Mouse (Mus musculus): Measurements from ENCODE around the gene Ror1. TPM values are rescaled to one million over a fixed set of nuclear protein-coding genes. Genes with fewer than 3 reads are reported as not detected.

The Ror1 gene
- polyA plus RNA-seq, 1 experiment from 2014 or later: 1.6 TPM

DNA sequence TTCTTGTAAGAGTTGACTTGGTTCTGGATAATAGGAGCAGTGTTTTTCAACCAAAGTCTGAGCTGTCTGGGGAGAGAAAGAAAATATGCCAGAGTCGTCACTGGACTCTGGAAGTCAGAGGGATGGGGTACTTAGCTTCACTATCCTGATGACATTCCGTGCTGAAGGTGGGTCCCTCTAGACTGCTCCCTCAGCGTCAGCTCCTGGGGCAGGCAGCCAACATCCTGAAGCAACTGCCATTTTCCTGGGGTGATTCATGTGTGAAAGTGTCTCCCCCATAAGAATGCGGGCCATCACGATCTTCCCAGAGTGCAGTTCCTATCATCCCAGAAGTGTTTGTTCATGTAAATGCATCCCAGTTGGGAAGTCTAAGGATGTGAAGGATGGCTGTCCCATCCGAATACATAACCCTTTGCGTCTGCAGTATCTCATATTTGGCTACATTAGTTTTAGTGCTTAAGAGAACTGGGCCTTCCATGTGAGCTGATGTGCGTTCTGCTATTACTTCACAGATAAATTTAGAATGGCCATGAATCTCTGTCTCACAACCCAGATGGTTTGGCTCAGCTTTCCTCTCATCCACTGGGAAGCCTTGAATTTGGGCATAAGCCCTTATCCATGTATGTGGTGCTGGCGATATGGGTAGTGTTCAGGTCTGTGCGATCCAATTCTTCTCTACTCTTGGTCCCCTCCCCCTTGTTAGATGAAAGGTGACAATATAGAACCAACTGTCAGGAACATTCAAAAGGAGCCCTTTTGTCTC is 216.4 kb downstream of the Ror1 start:
- Histone ChIP-seq H3K27me3 (no peaks in the 10 kb centered on the region), H3K4me1 (replicated peaks) (no peaks in the 10 kb centered on the region), H3K36me3 (no peaks in the 10 kb centered on the region), H3K4me2 (no peak overlapping the region), H3K9ac (no peak overlapping the region), H3K27ac (replicated peaks) (no peak overlapping the region), H3K4me3 (no peak overlapping the region), H3K9me3 (no peaks in the 10 kb centered on the region)
- no peak for ATAC-seq (ENCODE audit: low FRiP score, low read depth)
- 85% methylated on average over 10 of the region's 10 CpGs for WGBS

- WGBS: 45% methylated on average over 1 of the region's 1 CpGs
- no peak overlapping the region for H3K4me3 ChIP-seq
- H3K27me3 ChIP-seq: no peaks in the 10 kb centered on the region
- no peaks in the 10 kb centered on the region for H3K4me1 ChIP-seq (replicated peaks)
- no peak for ATAC-seq (ENCODE audit: low FRiP score, low read depth)
- no peaks in the 10 kb centered on the region for H3K36me3 ChIP-seq
- H3K27ac ChIP-seq (replicated peaks): no peak overlapping the region
- no peaks in the 10 kb centered on the region for H3K9me3 ChIP-seq
- H3K9ac ChIP-seq: no peak overlapping the region
- H3K4me2 ChIP-seq: no peak overlapping the region
Measured at GRCm38 (mm10) chr4:100315066-100315465, 219.5 kb downstream of the Ror1 start.

DNA sequence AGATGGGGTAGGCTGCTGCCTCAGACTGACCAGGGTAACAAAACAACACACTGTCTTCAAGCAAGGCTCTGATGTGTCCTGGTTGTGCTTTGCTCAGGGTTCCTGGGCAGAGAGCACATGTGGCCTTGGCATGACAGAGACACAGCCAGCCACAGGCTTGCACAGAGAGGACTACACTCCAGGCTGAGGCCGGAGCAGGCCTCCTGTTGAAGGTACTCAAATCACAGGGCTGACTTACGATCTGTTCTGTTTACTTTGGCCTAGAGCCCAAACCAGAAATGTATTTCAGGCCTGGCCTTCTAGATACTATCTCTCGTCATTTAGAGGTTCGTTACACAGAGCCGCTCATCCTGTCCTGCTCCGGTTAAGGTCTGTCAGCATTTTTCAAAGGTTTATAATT is 226.2 kb downstream of the Ror1 start:
- WGBS: 61% methylated on average over 6 of the region's 6 CpGs

GRCm38 (mm10) chr4:100324719-100325515 is 229.3 kb downstream of the Ror1 start:
- ATAC-seq (ENCODE audit: low FRiP score, low read depth): no peak
- WGBS: 82% methylated on average over 14 of the region's 14 CpGs
- H3K4me1 ChIP-seq (replicated peaks): no peaks in the 10 kb centered on the region
- H3K27ac ChIP-seq (replicated peaks): no peak overlapping the region
- H3K9me3 ChIP-seq: no peaks in the 10 kb centered on the region
- H3K36me3 ChIP-seq: no peaks in the 10 kb centered on the region
- no peak overlapping the region for H3K4me3 ChIP-seq
- H3K27me3 ChIP-seq: no peaks in the 10 kb centered on the region
- H3K9ac ChIP-seq: no peak overlapping the region
- no peak overlapping the region for H3K4me2 ChIP-seq

More for the DNA sequence above, 226.2 kb downstream of the Ror1 start:
- Histone ChIP-seq H3K4me1 (replicated peaks) (no peaks in the 10 kb centered on the region), H3K36me3 (no peaks in the 10 kb centered on the region), H3K9ac (no peak overlapping the region), H3K27ac (replicated peaks) (no peak overlapping the region), H3K9me3 (no peaks in the 10 kb centered on the region), H3K4me3 (no peak overlapping the region), H3K4me2 (no peak overlapping the region), H3K27me3 (no peaks in the 10 kb centered on the region)
- no peak for ATAC-seq (ENCODE audit: low FRiP score, low read depth)

GRCm38 (mm10) chr4:100328361-100328970 is 232.9 kb downstream of the Ror1 start:
- H3K36me3 ChIP-seq: no peaks in the 10 kb centered on the region
- 36% methylated on average over 4 of the region's 4 CpGs for WGBS
- no peak for ATAC-seq (ENCODE audit: low FRiP score, low read depth)
- H3K4me1 ChIP-seq (replicated peaks): no peaks in the 10 kb centered on the region
- no peak overlapping the region for H3K4me2 ChIP-seq
- H3K27ac ChIP-seq (replicated peaks): no peak overlapping the region
- H3K9me3 ChIP-seq: no peaks in the 10 kb centered on the region
- no peak overlapping the region for H3K4me3 ChIP-seq
- H3K9ac ChIP-seq: no peak overlapping the region
- H3K27me3 ChIP-seq: no peaks in the 10 kb centered on the region

GRCm38 (mm10) chr4:100335168-100335567 is 239.6 kb downstream of the Ror1 start:
- H3K9ac ChIP-seq: no peak overlapping the region
- no peak overlapping the region for H3K4me3 ChIP-seq
- no peaks in the 10 kb centered on the region for H3K36me3 ChIP-seq
- 0 out of 2 replicates have a peak, but pooled peaks cover 2% of the 10 kb centered on the region for H3K4me1 ChIP-seq (replicated peaks)
- no peak for ATAC-seq (ENCODE audit: low FRiP score, low read depth)
- no peak overlapping the region for H3K27ac ChIP-seq (replicated peaks)
- H3K27me3 ChIP-seq: no peaks in the 10 kb centered on the region
- H3K4me2 ChIP-seq: no peak overlapping the region
- WGBS: 74% methylated on average over 2 of the region's 2 CpGs
- H3K9me3 ChIP-seq: no peaks in the 10 kb centered on the region

- H3K27me3 ChIP-seq: no peaks in the 10 kb centered on the region
- WGBS: 83% methylated on average over 3 of the region's 3 CpGs
- H3K4me1 ChIP-seq (replicated peaks): no peaks in the 10 kb centered on the region
- no peak overlapping the region for H3K4me2 ChIP-seq
- H3K36me3 ChIP-seq: no peaks in the 10 kb centered on the region
- no peak overlapping the region for H3K9ac ChIP-seq
- ATAC-seq (ENCODE audit: low FRiP score, low read depth): no peak
- H3K9me3 ChIP-seq: no peaks in the 10 kb centered on the region
- H3K4me3 ChIP-seq: no peak overlapping the region
- H3K27ac ChIP-seq (replicated peaks): no peak overlapping the region
Measured at GRCm38 (mm10) chr4:100347791-100348190, 252.2 kb downstream of the Ror1 start.

- no peaks in the 10 kb centered on the region for H3K36me3 ChIP-seq
- ATAC-seq (ENCODE audit: low FRiP score, low read depth): no peak
- no peaks in the 10 kb centered on the region for H3K9me3 ChIP-seq
- no peak overlapping the region for H3K9ac ChIP-seq
- no peaks in the 10 kb centered on the region for H3K27me3 ChIP-seq
- no peak overlapping the region for H3K4me3 ChIP-seq
- WGBS: 88% methylated on average over 7 of the region's 7 CpGs
- H3K4me1 ChIP-seq (replicated peaks): no peaks in the 10 kb centered on the region
- no peak overlapping the region for H3K4me2 ChIP-seq
- no peak overlapping the region for H3K27ac ChIP-seq (replicated peaks)
Measured at GRCm38 (mm10) chr4:100350106-100350795, 254.7 kb downstream of the Ror1 start.

DNA sequence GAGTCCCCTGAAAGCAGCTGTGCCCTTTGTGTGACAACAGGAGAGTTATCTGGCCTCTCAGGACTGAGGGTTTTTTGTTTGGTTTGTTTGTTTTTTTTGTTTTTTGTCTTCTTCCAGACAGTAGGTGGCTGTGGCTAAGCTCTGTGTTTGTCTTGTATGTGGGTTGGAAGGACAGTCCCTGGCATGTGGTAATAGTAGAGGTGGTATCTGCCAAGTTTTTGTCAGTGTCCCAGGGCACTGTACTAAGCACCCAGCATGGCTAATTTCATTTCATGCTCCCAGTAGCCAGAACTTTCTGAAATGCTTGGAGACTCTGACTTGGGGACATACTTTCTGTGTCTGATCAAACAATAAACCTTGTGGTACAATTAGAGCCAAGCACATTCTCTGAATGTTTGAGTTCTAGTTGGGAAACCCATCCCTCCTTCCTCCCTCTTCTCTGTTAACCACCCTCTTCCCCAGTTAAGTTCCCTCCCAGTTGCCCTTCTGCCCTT is 256.3 kb downstream of the Ror1 start:
- H3K36me3 ChIP-seq: no peaks in the 10 kb centered on the region
- H3K4me2 ChIP-seq: no peak overlapping the region
- no peak overlapping the region for H3K27ac ChIP-seq (replicated peaks)
- no peaks in the 10 kb centered on the region for H3K4me1 ChIP-seq (replicated peaks)
- no peaks in the 10 kb centered on the region for H3K9me3 ChIP-seq
- no peak overlapping the region for H3K9ac ChIP-seq
- no peak overlapping the region for H3K4me3 ChIP-seq
- no peak for ATAC-seq (ENCODE audit: low FRiP score, low read depth)
- no peaks in the 10 kb centered on the region for H3K27me3 ChIP-seq

GRCm38 (mm10) chr4:100355566-100355965 is 260.0 kb downstream of the Ror1 start:
- Histone ChIP-seq H3K4me1 (replicated peaks) (no peaks in the 10 kb centered on the region), H3K4me2 (no peak overlapping the region), H3K27ac (replicated peaks) (no peak overlapping the region), H3K36me3 (no peaks in the 10 kb centered on the region), H3K9me3 (no peaks in the 10 kb centered on the region), H3K9ac (no peak overlapping the region), H3K4me3 (no peak overlapping the region), H3K27me3 (no peaks in the 10 kb centered on the region)
- ATAC-seq (ENCODE audit: low FRiP score, low read depth): no peak
- WGBS: 48% methylated on average over 5 of the region's 5 CpGs

GRCm38 (mm10) chr4:100357881-100358589 is 262.4 kb downstream of the Ror1 start:
- 82% methylated on average over 4 of the region's 4 CpGs for WGBS

More at GRCm38 (mm10) chr4:100357881-100358589, 262.4 kb downstream of the Ror1 start:
- Histone ChIP-seq H3K4me1 (replicated peaks) (no peaks in the 10 kb centered on the region), H3K4me3 (no peak overlapping the region), H3K9ac (no peak overlapping the region), H3K36me3 (no peaks in the 10 kb centered on the region), H3K27me3 (no peaks in the 10 kb centered on the region), H3K4me2 (no peak overlapping the region), H3K27ac (replicated peaks) (no peak overlapping the region), H3K9me3 (no peaks in the 10 kb centered on the region)
- no peak for ATAC-seq (ENCODE audit: low FRiP score, low read depth)

Measured in hindbrain, embryonic 15.5 days (tissue).